Mouse (Mus musculus): ENCODE results near the gene Smc5. TPM values are rescaled to one million over a fixed set of nuclear protein-coding genes. Genes with fewer than 3 reads are reported as not detected.
A peak's percentile ranks its signal among the peaks of the same experiment; 100 is the strongest.

The Smc5 gene
- polyA plus RNA-seq (2014; fragmentation: Nextera tagmentation; extraction: Ambion mirVana) = 26.7 and 27.9 TPM in 2 replicates

GRCm38 (mm10) chr19:23273355-23274053, at the start of gene Smc5:
Gene Smc5, minus strand, starts transcription at chr19:23273897.
- Histone ChIP-seq H3K4me1 (ENCODE audit: control insufficient read depth in 2 of 2, insufficient read depth in 2 of 2, low read length in 2 of 2) (peaks cover 0 to 9% of the 10 kb centered on the region in 2 experiments; a peak in 3 of 4 replicates), H3K27me3 (ENCODE audit: control insufficient read depth, insufficient read depth, low read length) (no peaks in the 10 kb centered on the region), H3K4me3 (ENCODE audit: control insufficient read depth in 1 of 2, insufficient read depth in 1 of 2, low read depth in 1 of 2, low read length in 2 of 2) (peak within 1 kb of the TSS; percentile 55 to 90), H3K36me3 (ENCODE audit: control insufficient read depth, insufficient read depth, low read length) (peaks cover 6% of the 10 kb centered on the region), H3K9ac (ENCODE audit: low read length) (peak within 1 kb of the TSS; percentile 94), H3K9me3 (ENCODE audit: control insufficient read depth, low read length) (no peaks in the 10 kb centered on the region), H3K27ac (replicated peaks in 1 of 2; ENCODE audit: control insufficient read depth in 1 of 2, insufficient read depth in 1 of 2, low read depth in 2 of 2, low read length in 2 of 2) (peak within 1 kb of the TSS in 1 of 2 experiments; percentile 51; a peak in 2 of 4 replicates), H3K4me2 (ENCODE audit: low read length) (peak within 1 kb of the TSS; percentile 85)
- under 1% methylated on average over 69 of the region's 69 CpGs for WGBS
- ATAC-seq (ENCODE audit: insufficient number of reproducible peaks, insufficient read depth, low FRiP score, low read depth) = peak; percentile 94

GRCm38 (mm10) chr19:23323107-23323506, 49.4 kb upstream of the Smc5 start:
- H3K4me3 ChIP-seq (ENCODE audit: control insufficient read depth in 1 of 2, insufficient read depth in 1 of 2, low read depth in 1 of 2, low read length in 2 of 2) = no peak overlapping the region
- 60% methylated on average over 3 of the region's 3 CpGs for WGBS
- no peaks in the 10 kb centered on the region for H3K36me3 ChIP-seq (ENCODE audit: control insufficient read depth, insufficient read depth, low read length)
- no peaks in the 10 kb centered on the region for H3K27me3 ChIP-seq (ENCODE audit: control insufficient read depth, insufficient read depth, low read length)
- no peak overlapping the region for H3K9ac ChIP-seq (ENCODE audit: low read length)
- H3K9me3 ChIP-seq (ENCODE audit: control insufficient read depth, low read length) = no peaks in the 10 kb centered on the region
- no peak overlapping the region for H3K4me2 ChIP-seq (ENCODE audit: low read length)
- H3K4me1 ChIP-seq (ENCODE audit: control insufficient read depth in 2 of 2, insufficient read depth in 2 of 2, low read length in 2 of 2) = no peaks in the 10 kb centered on the region
- ATAC-seq (ENCODE audit: insufficient number of reproducible peaks, insufficient read depth, low FRiP score, low read depth) = no peak
- no peak overlapping the region for H3K27ac ChIP-seq (replicated peaks in 1 of 2; ENCODE audit: control insufficient read depth in 1 of 2, insufficient read depth in 1 of 2, low read depth in 2 of 2, low read length in 2 of 2)

- H3K27me3 ChIP-seq (ENCODE audit: control insufficient read depth, insufficient read depth, low read length) = no peaks in the 10 kb centered on the region
- no peaks in the 10 kb centered on the region for H3K4me1 ChIP-seq (ENCODE audit: control insufficient read depth in 2 of 2, insufficient read depth in 2 of 2, low read length in 2 of 2)
- H3K9me3 ChIP-seq (ENCODE audit: control insufficient read depth, low read length) = no peaks in the 10 kb centered on the region
- no peaks in the 10 kb centered on the region for H3K36me3 ChIP-seq (ENCODE audit: control insufficient read depth, insufficient read depth, low read length)
- no peak for ATAC-seq (ENCODE audit: insufficient number of reproducible peaks, insufficient read depth, low FRiP score, low read depth)
- no peak overlapping the region for H3K9ac ChIP-seq (ENCODE audit: low read length)
- no peak overlapping the region for H3K4me2 ChIP-seq (ENCODE audit: low read length)
- 81% methylated on average over 5 of the region's 5 CpGs for WGBS
- H3K4me3 ChIP-seq (ENCODE audit: control insufficient read depth in 1 of 2, insufficient read depth in 1 of 2, low read depth in 1 of 2, low read length in 2 of 2) = no peak overlapping the region
- no peak overlapping the region for H3K27ac ChIP-seq (replicated peaks in 1 of 2; ENCODE audit: control insufficient read depth in 1 of 2, insufficient read depth in 1 of 2, low read depth in 2 of 2, low read length in 2 of 2)
Observed at GRCm38 (mm10) chr19:23317989-23318358, 44.3 kb upstream of the Smc5 start.

- no peak overlapping the region for H3K4me2 ChIP-seq (ENCODE audit: low read length)
- no peak overlapping the region for H3K4me3 ChIP-seq (ENCODE audit: control insufficient read depth in 1 of 2, insufficient read depth in 1 of 2, low read depth in 1 of 2, low read length in 2 of 2)
- no peaks in the 10 kb centered on the region for H3K9me3 ChIP-seq (ENCODE audit: control insufficient read depth, low read length)
- no peaks in the 10 kb centered on the region for H3K36me3 ChIP-seq (ENCODE audit: control insufficient read depth, insufficient read depth, low read length)
- H3K4me1 ChIP-seq (ENCODE audit: control insufficient read depth in 2 of 2, insufficient read depth in 2 of 2, low read length in 2 of 2) = no peaks in the 10 kb centered on the region
- 55% methylated on average over 5 of the region's 5 CpGs for WGBS
- no peak overlapping the region for H3K9ac ChIP-seq (ENCODE audit: low read length)
- no peak overlapping the region for H3K27ac ChIP-seq (replicated peaks in 1 of 2; ENCODE audit: control insufficient read depth in 1 of 2, insufficient read depth in 1 of 2, low read depth in 2 of 2, low read length in 2 of 2)
- no peak for ATAC-seq (ENCODE audit: insufficient number of reproducible peaks, insufficient read depth, low FRiP score, low read depth)
- no peaks in the 10 kb centered on the region for H3K27me3 ChIP-seq (ENCODE audit: control insufficient read depth, insufficient read depth, low read length)
Observed at GRCm38 (mm10) chr19:23317295-23317988, 43.7 kb upstream of the Smc5 start.

- no peaks in the 10 kb centered on the region for H3K4me1 ChIP-seq (ENCODE audit: control insufficient read depth in 2 of 2, insufficient read depth in 2 of 2, low read length in 2 of 2)
- H3K27ac ChIP-seq (replicated peaks in 1 of 2; ENCODE audit: control insufficient read depth in 1 of 2, insufficient read depth in 1 of 2, low read depth in 2 of 2, low read length in 2 of 2) = no peak overlapping the region
- H3K4me2 ChIP-seq (ENCODE audit: low read length) = no peak overlapping the region
- no peaks in the 10 kb centered on the region for H3K36me3 ChIP-seq (ENCODE audit: control insufficient read depth, insufficient read depth, low read length)
- H3K4me3 ChIP-seq (ENCODE audit: control insufficient read depth in 1 of 2, insufficient read depth in 1 of 2, low read depth in 1 of 2, low read length in 2 of 2) = no peak overlapping the region
- WGBS = 83% methylated on average over 5 of the region's 5 CpGs
- H3K9me3 ChIP-seq (ENCODE audit: control insufficient read depth, low read length) = no peaks in the 10 kb centered on the region
- H3K27me3 ChIP-seq (ENCODE audit: control insufficient read depth, insufficient read depth, low read length) = no peaks in the 10 kb centered on the region
- ATAC-seq (ENCODE audit: insufficient number of reproducible peaks, insufficient read depth, low FRiP score, low read depth) = no peak
- no peak overlapping the region for H3K9ac ChIP-seq (ENCODE audit: low read length)
Observed at GRCm38 (mm10) chr19:23316851-23317250, 43.2 kb upstream of the Smc5 start.

GRCm38 (mm10) chr19:23309979-23310378, 36.3 kb upstream of the Smc5 start:
- Histone ChIP-seq H3K36me3 (ENCODE audit: control insufficient read depth, insufficient read depth, low read length) (no peaks in the 10 kb centered on the region), H3K27ac (replicated peaks in 1 of 2; ENCODE audit: control insufficient read depth in 1 of 2, insufficient read depth in 1 of 2, low read depth in 2 of 2, low read length in 2 of 2) (no peak overlapping the region), H3K4me1 (ENCODE audit: control insufficient read depth in 2 of 2, insufficient read depth in 2 of 2, low read length in 2 of 2) (no peaks in the 10 kb centered on the region), H3K9me3 (ENCODE audit: control insufficient read depth, low read length) (no peaks in the 10 kb centered on the region), H3K27me3 (ENCODE audit: control insufficient read depth, insufficient read depth, low read length) (no peaks in the 10 kb centered on the region), H3K4me2 (ENCODE audit: low read length) (no peak overlapping the region), H3K9ac (ENCODE audit: low read length) (no peak overlapping the region), H3K4me3 (ENCODE audit: control insufficient read depth in 1 of 2, insufficient read depth in 1 of 2, low read depth in 1 of 2, low read length in 2 of 2) (no peak overlapping the region)
- ATAC-seq (ENCODE audit: insufficient number of reproducible peaks, insufficient read depth, low FRiP score, low read depth) = no peak
- WGBS = 90% methylated on average over 2 of the region's 2 CpGs

GRCm38 (mm10) chr19:23306671-23307070, 33.0 kb upstream of the Smc5 start:
- H3K4me1 ChIP-seq (ENCODE audit: control insufficient read depth in 2 of 2, insufficient read depth in 2 of 2, low read length in 2 of 2) = no peaks in the 10 kb centered on the region
- no peak overlapping the region for H3K4me2 ChIP-seq (ENCODE audit: low read length)
- no peak overlapping the region for H3K4me3 ChIP-seq (ENCODE audit: control insufficient read depth in 1 of 2, insufficient read depth in 1 of 2, low read depth in 1 of 2, low read length in 2 of 2)
- H3K27ac ChIP-seq (replicated peaks in 1 of 2; ENCODE audit: control insufficient read depth in 1 of 2, insufficient read depth in 1 of 2, low read depth in 2 of 2, low read length in 2 of 2) = no peak overlapping the region
- H3K36me3 ChIP-seq (ENCODE audit: control insufficient read depth, insufficient read depth, low read length) = no peaks in the 10 kb centered on the region
- no peak overlapping the region for H3K9ac ChIP-seq (ENCODE audit: low read length)
- WGBS = 75% methylated on average over 7 of the region's 7 CpGs
- H3K27me3 ChIP-seq (ENCODE audit: control insufficient read depth, insufficient read depth, low read length) = no peaks in the 10 kb centered on the region
- no peak for ATAC-seq (ENCODE audit: insufficient number of reproducible peaks, insufficient read depth, low FRiP score, low read depth)
- H3K9me3 ChIP-seq (ENCODE audit: control insufficient read depth, low read length) = no peaks in the 10 kb centered on the region
